Mouse (Mus musculus) cerebral cortex, adult 2 months (tissue): ENCODE measurements around the gene Pdia4.

Experiments used
- WGBS: fragments of 180-500 bp; shearing (Covaris S2); methylation state at CpG from one replicate; pipeline ENCODE4 v1.1.7; 2018; 5-methylcytosine and 5-hydroxymethylcytosine counted together

Gene Pdia4

DNA sequence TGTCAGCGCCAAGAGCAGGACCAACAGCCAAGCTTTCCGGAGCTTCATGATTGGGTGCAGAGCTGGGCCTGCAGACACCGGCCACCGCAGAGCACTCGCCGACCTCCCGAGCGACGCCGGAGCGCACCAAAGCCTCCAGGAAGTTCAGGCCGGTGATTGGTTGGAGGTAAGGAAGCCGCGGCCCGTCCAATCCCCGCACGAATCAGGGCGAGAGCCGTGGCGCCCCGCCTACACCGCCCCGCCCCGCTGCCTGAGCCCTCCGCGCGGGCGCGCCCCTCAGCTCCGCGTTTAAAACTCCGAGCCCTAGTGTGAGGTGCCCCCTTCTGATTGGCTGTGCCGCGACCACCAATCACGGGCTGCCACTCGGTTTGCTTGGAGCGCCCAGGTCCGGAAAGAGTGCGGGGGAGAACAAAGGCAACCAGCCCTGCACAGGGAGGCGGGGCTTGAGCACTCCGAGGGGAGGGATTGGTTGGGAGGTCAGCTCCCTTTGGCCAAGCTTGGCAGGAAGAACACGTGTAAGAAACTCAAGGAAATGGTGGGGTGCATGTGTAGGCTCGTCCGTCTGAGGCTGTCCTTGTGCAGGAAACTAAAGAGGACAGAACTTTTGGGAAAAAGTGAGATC lies at the start of gene Pdia4:
TSS of gene Pdia4 (minus strand) at position 174 of the 622 bp plus-strand sequence.
- WGBS = under 1% methylated on average over 44 of the region's 44 CpGs

DNA sequence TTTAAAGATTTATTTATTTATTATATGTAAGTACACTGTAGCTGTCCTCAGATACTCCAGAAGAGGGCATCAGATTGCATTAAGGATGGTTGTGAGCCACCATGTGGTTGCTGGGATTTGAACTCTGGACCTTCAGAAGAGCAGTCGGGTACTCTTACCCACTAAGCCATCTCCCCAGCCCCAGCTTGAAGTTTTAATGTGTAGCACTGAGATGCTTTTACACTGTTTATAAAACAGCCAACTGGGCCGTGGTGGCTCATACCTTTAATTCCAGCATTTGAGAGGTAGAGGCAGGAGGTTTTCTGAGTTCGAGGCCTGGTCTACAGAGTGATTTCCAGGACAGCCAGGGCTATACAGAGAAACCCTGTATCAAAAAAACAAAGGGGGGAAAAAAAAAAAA lies 44.5 kb upstream of the Pdia4 start:
- 91% methylated on average over 3 of the region's 3 CpGs for WGBS

GRCm38 (mm10) chr6:47857241-47857640 lies 44.0 kb upstream of the Pdia4 start:
- 90% methylated on average over 6 of the region's 6 CpGs for WGBS

GRCm38 (mm10) chr6:47842337-47842736 lies 29.1 kb upstream of the Pdia4 start:
- 94% methylated on average over 1 of the region's 1 CpGs for WGBS

- 93% methylated on average over 2 of the region's 2 CpGs for WGBS
Measured at GRCm38 (mm10) chr6:47841831-47842230, 28.6 kb upstream of the Pdia4 start.

DNA sequence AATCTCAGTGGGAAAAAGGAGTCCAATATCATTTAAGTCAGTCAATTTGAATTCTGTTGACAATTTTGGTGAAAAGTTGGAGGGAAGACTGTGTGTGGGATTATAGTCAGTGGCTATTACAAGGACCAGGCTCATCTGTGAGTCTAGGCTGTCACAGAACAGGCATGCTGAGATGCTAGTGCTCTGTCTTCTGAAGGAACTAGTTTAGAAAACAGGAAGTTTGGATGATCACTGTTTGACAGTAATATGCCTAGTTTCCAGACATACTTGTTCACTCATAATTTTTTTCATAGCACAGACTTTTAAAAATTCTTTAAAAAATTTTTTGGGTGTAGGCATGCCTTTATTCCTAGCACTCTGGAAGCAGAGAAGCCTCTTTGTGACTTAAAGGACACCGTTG lies 27.8 kb upstream of the Pdia4 start:
- 85% methylated on average over 1 of the region's 1 CpGs for WGBS

DNA sequence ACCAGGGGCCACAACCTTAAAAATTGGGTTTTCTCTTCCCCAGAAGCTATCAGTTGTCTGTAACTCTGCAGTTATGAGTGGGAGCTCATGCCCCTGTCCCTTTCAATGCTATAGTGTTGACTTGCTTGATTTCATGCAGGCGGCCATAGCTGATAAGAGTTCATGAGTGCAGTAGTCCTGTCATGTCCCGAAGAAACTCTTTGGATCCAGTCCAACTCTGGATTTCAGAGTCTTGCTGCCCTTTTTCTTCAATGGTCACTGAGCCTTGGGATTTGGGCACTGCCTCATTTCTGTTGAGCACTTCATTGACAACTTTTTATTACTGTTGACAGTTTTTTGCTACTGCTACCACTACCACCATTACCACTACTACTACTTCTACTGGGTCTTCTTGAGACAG lies 24.4 kb upstream of the Pdia4 start:
- 70% methylated on average over 2 of the region's 2 CpGs for WGBS

- WGBS = under 1% methylated on average over 49 of the region's 49 CpGs
Measured at GRCm38 (mm10) chr6:47835984-47836521, 22.8 kb upstream of the Pdia4 start.

DNA sequence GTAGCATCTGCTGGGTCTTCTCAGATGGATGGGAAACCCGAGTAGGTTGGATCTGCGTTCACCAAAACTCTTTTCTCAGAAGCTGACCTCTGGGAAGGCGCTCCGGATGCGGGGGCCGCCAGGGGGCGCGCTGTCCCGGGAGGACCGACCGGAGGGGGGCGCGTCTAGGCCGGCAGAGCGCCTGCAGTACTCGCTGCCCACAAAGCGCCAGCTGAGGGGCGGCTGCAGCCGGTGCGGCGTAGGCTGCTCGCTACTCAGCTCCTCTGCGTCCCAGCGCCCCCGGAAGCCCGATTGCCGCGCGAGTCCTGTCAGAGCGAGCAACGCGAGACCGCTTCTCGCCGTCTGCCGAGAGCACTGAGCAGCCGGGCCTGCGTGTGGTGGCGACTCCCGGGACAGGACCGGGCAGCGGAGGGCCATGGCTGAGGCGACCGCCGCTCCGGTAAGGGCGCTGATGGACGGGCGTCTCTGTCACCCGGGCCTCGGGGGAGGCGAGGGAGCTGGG lies 22.3 kb upstream of the Pdia4 start, which contains the start of gene Zfp398:
TSS of gene Zfp398 (plus strand) at position 180 of the 502 bp plus-strand sequence.
- under 1% methylated on average over 52 of the region's 52 CpGs for WGBS

DNA sequence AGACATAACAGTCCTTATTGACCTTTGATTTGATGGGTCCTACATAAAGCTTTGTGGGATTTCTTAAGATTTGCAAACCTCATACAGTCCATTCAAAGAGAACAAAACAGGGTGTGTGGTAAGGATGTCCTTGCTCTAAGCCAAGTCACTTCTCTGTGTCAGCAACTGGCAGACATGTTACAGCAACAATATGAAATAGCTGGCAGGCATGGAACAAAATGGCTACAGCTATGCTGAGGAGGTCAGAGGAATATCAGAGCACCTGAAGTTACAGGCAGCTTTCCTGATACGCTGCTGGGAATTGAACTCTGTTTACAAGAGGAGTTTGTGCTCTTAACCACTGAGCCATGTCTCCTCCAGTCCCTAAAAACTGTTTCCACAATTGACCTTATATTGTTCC lies 19.0 kb upstream of the Pdia4 start:
- WGBS = 91% methylated on average over 1 of the region's 1 CpGs

DNA sequence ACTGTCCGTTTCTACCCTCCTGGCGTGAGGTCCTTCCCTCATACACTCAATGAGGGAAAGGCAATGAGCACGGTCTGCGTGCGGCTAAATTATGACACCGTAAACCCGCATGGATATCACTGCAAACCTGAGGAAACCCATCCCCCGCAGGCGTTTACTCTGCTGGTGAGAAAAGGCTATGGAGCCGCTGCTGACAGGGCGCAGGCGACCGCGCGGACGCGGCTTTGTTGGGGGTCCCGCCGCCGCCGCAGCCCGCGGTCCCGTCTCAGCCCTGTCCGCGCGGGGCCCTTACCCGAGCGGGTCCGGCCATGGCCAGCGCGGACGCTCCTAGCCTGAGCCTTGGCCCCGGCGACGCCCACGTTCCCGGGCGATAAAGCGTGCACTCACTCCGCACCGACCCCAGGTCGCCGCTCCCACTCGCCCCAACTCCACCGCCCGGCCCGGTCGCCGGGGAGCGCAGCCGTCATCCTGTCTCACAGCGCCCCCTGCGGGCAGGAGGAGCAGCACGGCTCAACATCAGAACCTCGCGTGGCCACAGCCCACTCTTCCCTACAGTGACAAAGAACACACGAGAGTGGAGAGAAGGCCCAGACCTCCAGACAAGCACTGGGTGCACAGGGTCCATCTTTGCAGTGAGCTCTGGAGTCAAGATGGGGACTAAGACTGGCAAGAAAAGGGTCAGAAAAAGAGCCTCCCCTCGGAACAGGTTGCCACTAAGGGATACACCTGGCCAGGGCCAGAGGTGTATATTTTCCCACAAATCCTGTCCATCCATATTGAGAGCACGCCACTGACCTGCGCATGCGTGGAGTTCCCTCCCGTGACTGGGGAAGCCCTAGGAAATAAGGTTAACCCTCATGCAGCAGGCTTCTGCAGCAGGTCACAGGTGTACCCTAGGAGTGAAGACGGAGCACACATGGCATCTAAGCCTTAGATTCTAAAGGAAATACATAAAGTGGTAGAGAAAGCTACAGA lies 17.2 kb upstream of the Pdia4 start, which contains the start of gene Zfp786:
TSS of gene Zfp786 (minus strand) at position 764 of the 975 bp plus-strand sequence.
- 2% methylated on average over 64 of the region's 64 CpGs for WGBS

GRCm38 (mm10) chr6:47828950-47829349 lies 15.7 kb upstream of the Pdia4 start:
- 4% methylated on average over 1 of the region's 1 CpGs for WGBS

DNA sequence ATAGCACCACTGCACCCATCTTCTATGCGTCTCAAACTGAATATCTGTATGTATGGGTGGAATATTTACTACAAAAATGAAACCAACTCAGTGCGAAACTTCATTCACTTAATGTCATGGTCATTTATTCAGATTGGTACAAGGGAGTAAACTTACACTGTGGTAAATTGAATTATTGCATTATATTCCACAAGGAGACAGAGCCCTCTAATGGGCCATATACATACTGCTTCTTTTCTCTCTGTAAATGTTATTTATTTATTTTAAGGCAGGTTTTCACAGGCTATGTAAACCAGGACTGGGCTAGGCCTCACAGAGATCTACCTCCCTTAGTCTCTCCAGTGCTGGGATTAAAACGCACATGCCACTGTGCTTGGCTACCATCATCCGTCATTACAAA lies 14.2 kb upstream of the Pdia4 start:
- 92% methylated on average over 4 of the region's 4 CpGs for WGBS

GRCm38 (mm10) chr6:47824241-47824640 lies 11.0 kb upstream of the Pdia4 start:
- WGBS = 66% methylated on average over 2 of the region's 2 CpGs

- WGBS = 92% methylated on average over 6 of the region's 6 CpGs
Measured at GRCm38 (mm10) chr6:47821776-47822175, 8.5 kb upstream of the Pdia4 start.

DNA sequence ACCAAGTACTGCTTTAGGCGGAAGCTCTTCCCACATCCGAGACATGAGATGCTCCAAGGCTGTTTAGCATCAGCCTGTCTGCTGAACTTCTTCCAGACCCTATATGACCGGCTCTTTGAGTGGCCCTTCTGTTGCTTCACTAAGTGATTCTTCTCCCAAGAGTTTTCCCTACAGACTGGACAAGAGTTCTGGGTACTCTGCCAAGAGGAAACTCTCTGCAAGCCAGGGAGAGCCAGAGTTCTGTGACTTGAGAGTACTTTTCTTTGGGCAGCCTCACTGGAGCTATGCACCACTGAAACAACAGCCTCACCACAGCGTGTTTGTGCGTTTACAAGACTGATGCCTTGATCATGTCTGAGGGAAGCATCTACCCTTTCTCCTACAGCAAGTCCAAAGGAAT lies 8.0 kb upstream of the Pdia4 start:
- 79% methylated on average over 5 of the region's 5 CpGs for WGBS

- WGBS = 86% methylated on average over 23 of the region's 23 CpGs
Measured at GRCm38 (mm10) chr6:47819626-47820325, 6.5 kb upstream of the Pdia4 start.

- WGBS = 95% methylated on average over 8 of the region's 8 CpGs
Measured at GRCm38 (mm10) chr6:47818721-47819120, 5.5 kb upstream of the Pdia4 start.

DNA sequence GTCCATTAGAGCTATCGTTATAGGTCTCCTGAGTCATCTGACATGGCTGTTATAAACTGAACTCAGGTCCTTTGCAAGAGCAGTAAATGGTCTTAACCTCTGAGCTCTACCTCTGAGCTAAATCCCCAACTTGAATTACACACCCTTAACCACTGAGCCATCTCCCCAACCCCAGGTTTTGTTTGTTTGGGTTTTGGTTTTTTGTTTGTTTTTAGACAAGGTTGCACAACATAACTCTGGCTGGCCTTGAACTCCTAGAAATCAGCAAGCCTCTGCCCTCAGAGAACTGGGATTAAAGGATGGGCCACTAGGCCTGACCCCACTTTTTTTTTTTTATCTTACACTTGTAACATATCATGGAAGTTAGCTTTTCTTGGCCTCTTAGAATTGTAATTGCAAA lies 2.9 kb upstream of the Pdia4 start:
- 96% methylated on average over 1 of the region's 1 CpGs for WGBS

DNA sequence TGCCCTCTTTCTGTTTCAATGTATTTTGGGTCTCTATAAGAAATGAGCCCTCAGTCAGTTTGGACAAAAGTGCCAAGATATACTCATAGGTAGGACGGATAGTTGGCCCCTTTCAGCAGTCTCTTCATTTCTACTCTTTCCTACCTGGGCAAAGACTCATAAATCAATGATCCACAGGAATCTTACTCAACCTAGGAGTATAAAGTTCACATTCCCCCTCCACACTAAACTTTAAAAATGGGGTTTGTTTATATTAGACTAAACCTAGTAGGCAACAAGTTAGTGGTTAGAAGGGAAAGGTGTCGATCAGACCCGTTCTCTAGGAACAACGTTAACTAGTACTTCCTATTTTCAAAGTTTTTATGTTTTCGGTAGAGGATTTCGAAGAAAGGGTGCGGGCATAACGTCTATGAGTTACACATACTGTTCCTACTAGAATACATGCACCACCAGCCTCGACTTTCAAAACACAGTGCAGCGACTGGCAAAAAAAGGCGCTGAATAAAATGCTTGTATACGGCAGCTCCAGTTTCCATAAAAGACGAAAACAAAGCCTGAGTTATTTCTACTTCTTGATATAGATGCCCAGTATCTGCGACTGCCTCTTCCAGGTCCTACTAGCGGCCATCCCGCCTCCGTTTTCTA lies 837 bp downstream of the Pdia4 start:
- under 1% methylated on average over 17 of the region's 17 CpGs for WGBS

DNA sequence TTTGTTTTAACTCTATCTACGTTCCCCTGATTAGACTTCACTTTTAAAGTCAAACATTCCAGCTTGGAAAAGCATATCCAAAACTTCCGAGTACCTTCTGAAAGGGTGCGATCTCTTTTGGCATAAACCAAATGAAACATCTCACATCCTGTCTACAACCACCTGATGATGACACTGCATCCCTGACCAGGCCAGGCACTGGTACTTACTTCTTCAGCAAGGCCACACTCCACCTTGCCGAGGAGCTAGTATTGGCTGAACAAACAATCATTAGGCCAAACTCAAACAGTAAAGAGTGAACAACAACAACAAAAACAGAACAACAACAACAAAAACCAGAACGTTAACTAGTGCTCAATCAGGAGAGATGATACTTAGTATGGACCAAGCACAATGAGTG lies 1.9 kb downstream of the Pdia4 start:
- WGBS = 53% methylated on average over 5 of the region's 5 CpGs
